Comparison of ENCODE assay signal across 20 mouse cellular contexts in the genomic region with DNA sequence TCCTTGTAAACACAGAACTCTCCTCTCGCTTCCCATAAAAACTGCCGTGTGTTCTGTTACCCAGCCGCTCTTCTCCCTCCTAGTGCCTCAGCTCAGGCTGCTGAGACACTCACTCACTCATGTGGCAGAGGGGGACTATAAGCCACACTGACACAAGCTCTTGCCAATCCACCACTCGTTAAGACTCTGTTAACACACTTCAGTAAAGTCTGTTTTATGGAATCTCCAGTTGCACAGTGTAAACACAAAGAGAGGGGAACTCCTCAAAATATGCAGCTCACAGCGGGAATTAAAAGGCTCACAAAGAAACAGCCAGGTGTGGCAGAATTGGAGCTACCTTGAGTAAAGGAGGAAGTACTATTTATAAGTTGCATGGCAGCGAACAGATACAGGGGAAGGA.
DNase-seq lines count a peak whose midpoint lies in the region; ATAC-seq lines count a peak whose summit lies in the region.
"Had no signal": no experiment of that assay in that cellular context is flagged by ENCODE, and none has a peak within 500 bp of the region (broad histone marks: within the 10 kb centered on the region; RNA-seq: fewer than 3 reads in every experiment).

No protein-coding gene starts in this region.

- H3K4me2 ChIP-seq in lung, embryonic 15.5 days: peak overlapping the region; percentile 3; the same call in 1 of the 2 replicates
- 0 out of 2 replicates have a peak overlapping the region, but pooled peaks have one; percentile 4 for H3K4me2 ChIP-seq in intestine, embryonic 16.5 days (ENCODE audit: low read depth, low read length)
- H3K4me2 ChIP-seq in stomach, embryonic 16.5 days (ENCODE audit: low read depth, low read length): no peak overlapping the region
- H3K4me2 ChIP-seq: heart, embryonic 11.5 days; hindbrain, embryonic 12.5 days; limb, embryonic 13.5 days had no signal

- 16% methylated on average over 6 of the region's 6 CpGs for WGBS in lung, embryonic 15.5 days
- WGBS in intestine, embryonic 16.5 days: 32% methylated on average over 6 of the region's 6 CpGs
- 31% methylated on average over 6 of the region's 6 CpGs for WGBS in stomach, embryonic 16.5 days

- no peaks in the 10 kb centered on the region for H3K9me3 ChIP-seq in lung, embryonic 15.5 days
- H3K9me3 ChIP-seq in intestine, embryonic 16.5 days (ENCODE audit: control insufficient read depth, low read length): no peaks in the 10 kb centered on the region
- no peaks in the 10 kb centered on the region for H3K9me3 ChIP-seq in stomach, embryonic 16.5 days (replicated peaks; ENCODE audit: control insufficient read depth, low read length)
- H3K9me3 ChIP-seq: hindbrain, embryonic 12.5 days; limb, embryonic 13.5 days; midbrain, embryonic 10.5 days had no signal

- H3K9ac ChIP-seq in lung, embryonic 15.5 days: no peak overlapping the region
- 0 out of 2 replicates have a peak overlapping the region, but pooled peaks have one; percentile 20 for H3K9ac ChIP-seq in intestine, embryonic 16.5 days (ENCODE audit: low read depth, low read length)
- no peak overlapping the region for H3K9ac ChIP-seq in stomach, embryonic 16.5 days (ENCODE audit: low read length)
- H3K9ac ChIP-seq: forebrain, postnatal 0 days; hindbrain, embryonic 12.5 days; limb, embryonic 13.5 days; liver, embryonic 14.5 days had no signal

- H3K27ac ChIP-seq in lung, embryonic 15.5 days: peak overlapping the region; percentile 72
- peak overlapping the region; percentile 68 for H3K27ac ChIP-seq in intestine, embryonic 16.5 days (ENCODE audit: low read length)
- H3K27ac ChIP-seq in stomach, embryonic 16.5 days (ENCODE audit: low read length): peak overlapping the region; percentile 85
- H3K27ac ChIP-seq: hindbrain, embryonic 12.5 days; limb, embryonic 13.5 days; liver, embryonic 14.5 days; macrophage; midbrain, embryonic 10.5 days had no signal

- no peaks in the 10 kb centered on the region for H3K27me3 ChIP-seq in lung, embryonic 15.5 days
- no peaks in the 10 kb centered on the region for H3K27me3 ChIP-seq in intestine, embryonic 16.5 days (replicated peaks; ENCODE audit: control insufficient read depth, insufficient read depth, low read length)
- no peaks in the 10 kb centered on the region for H3K27me3 ChIP-seq in stomach, embryonic 16.5 days (ENCODE audit: control insufficient read depth, insufficient read depth, low read length)
- H3K27me3 ChIP-seq: hindbrain, embryonic 12.5 days; limb, embryonic 13.5 days; Patski had no signal

- DNase-seq in lung, postnatal 25 days (ENCODE audit: low spot score): no peak
- peak; percentile 92 for DNase-seq in ZHBTc4 (ENCODE audit: low read depth, low spot score)
- DNase-seq: cerebellum, adult 8-10 months; forebrain, postnatal 0 days; gastrocnemius, postnatal 36 days; heart, postnatal 10 days; kidney, postnatal 10 days; thymus, postnatal 36 days had no signal

- peak; percentile 75; the same call in 1 of the 2 replicates for ATAC-seq in lung, embryonic 15.5 days (ENCODE audit: borderline replicate concordance, extremely low read depth, low FRiP score, low TSS enrichment)
- ATAC-seq in intestine, embryonic 16.5 days: peak; percentile 57
- ATAC-seq in stomach, embryonic 16.5 days (ENCODE audit: insufficient read depth, low FRiP score): peak; percentile 51; the same call in 1 of the 2 replicates
- ATAC-seq in inflammation-experienced regulatory T-cells, adult 6 months: no peak
- ATAC-seq in cerebellum, adult (ENCODE audit: insufficient number of reproducible peaks, low FRiP score, low TSS enrichment): no peak
- ATAC-seq: forebrain, postnatal 0 days; Patski had no signal

- no peaks in the 10 kb centered on the region for H3K36me3 ChIP-seq in lung, embryonic 15.5 days
- no peaks in the 10 kb centered on the region for H3K36me3 ChIP-seq in intestine, embryonic 16.5 days (ENCODE audit: control insufficient read depth, insufficient read depth, low read length)
- H3K36me3 ChIP-seq in stomach, embryonic 16.5 days (ENCODE audit: control insufficient read depth, insufficient read depth, low read length): no peaks in the 10 kb centered on the region
- H3K36me3 ChIP-seq: hindbrain, embryonic 12.5 days had no signal

- H3K4me3 ChIP-seq in lung, embryonic 15.5 days: no peak overlapping the region
- no peak overlapping the region for H3K4me3 ChIP-seq in intestine, embryonic 16.5 days (ENCODE audit: low read length)
- no peak overlapping the region for H3K4me3 ChIP-seq in stomach, embryonic 16.5 days (replicated peaks; ENCODE audit: low read length)
- H3K4me3 ChIP-seq: hindbrain, embryonic 12.5 days; limb, embryonic 13.5 days; midbrain, embryonic 10.5 days had no signal

- peaks cover 47% of the 10 kb centered on the region for H3K4me1 ChIP-seq in lung, embryonic 15.5 days
- peaks cover 54% of the 10 kb centered on the region for H3K4me1 ChIP-seq in intestine, embryonic 16.5 days (ENCODE audit: control insufficient read depth, insufficient read depth, low read length)
- H3K4me1 ChIP-seq in stomach, embryonic 16.5 days (ENCODE audit: control insufficient read depth, insufficient read depth, low read length): peaks cover 47% of the 10 kb centered on the region

Comparison
In these comparisons a context has a peak if more than half of its experiments do, and no peak if none do; other contexts are left out.
1. ATAC-seq: peak in lung, embryonic 15.5 days (single experiment), intestine, embryonic 16.5 days (single experiment) and stomach, embryonic 16.5 days (single experiment); none in inflammation-experienced regulatory T-cells, adult 6 months (single experiment) and cerebellum, adult (single experiment).
2. Peak in every context shown above with its lines, with median percentiles within 50 percentile points of each other: H3K27ac ChIP-seq.